Mouse (Mus musculus) monocyte, adult 5-6 weeks (primary cell): ENCODE data around the gene Gad1. TPM values are rescaled to one million over a fixed set of nuclear protein-coding genes. Genes with fewer than 3 reads are reported as not detected.
A peak's percentile ranks its signal among the peaks of the same experiment; 100 is the strongest.

Experiments used
- ATAC-seq: fragments of 153-309, 156-312 bp; replicated peaks from 2 replicates; pipeline ENCODE4 v1.8.0; 2017; ENCODE audit warnings: mild to moderate bottlenecking; ENCODE audit not compliant: low TSS enrichment, insufficient number of reproducible peaks, severe bottlenecking, poor library complexity, low FRiP score
- total RNA-seq: library from RNA; stranded (forward); fragments of 200-1000, 200-491, 200-594 nt; gene quantifications from 3 replicates; pipeline ENCODE4 v1.2.3, GENCODE M21; 2017

Gad1 gene
- total RNA-seq, 1 experiment from 2014 or later, result 0.38 TPM

- no peak for ATAC-seq
Measured at GRCm38 (mm10) chr2:70562981-70563671, 10.3 kb downstream of the Gad1 start.

GRCm38 (mm10) chr2:70563721-70564645 lies 11.1 kb downstream of the Gad1 start:
- ATAC-seq, result no peak

DNA sequence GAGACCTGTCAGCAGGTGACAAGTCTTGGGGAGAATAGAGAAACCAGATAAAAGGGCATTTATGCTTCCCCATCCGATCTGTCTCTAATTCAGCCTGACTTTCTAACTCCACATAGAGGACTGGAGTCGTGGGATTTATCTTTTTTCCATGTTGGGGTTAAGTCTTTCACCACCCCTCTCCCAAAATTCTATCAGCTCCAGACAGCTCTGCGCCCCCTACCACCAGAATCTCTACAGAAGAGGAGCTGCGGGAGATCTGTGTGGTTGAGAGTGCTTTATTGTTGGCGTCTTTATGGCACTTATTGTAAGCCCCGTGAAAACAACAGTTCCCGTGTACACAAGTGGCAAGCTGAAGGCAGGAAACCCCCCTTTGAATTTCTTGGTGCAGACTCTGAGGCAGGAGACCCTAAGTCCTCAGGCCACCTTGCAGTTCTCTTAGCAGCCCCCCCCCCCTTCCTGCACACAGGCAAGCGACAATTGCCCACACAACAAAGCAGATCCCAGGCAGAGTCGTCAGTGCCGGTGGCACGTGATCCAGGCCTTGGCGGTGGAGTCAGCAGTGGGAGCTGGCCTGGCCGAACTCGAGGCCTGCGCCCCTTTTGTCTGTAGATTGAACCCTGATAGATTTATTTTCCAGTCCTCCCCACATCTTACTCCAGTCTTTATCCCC lies 11.9 kb downstream of the Gad1 start:
- no peak for ATAC-seq

- ATAC-seq, result no peak
Measured at GRCm38 (mm10) chr2:70565651-70566602, 13.1 kb downstream of the Gad1 start.

DNA sequence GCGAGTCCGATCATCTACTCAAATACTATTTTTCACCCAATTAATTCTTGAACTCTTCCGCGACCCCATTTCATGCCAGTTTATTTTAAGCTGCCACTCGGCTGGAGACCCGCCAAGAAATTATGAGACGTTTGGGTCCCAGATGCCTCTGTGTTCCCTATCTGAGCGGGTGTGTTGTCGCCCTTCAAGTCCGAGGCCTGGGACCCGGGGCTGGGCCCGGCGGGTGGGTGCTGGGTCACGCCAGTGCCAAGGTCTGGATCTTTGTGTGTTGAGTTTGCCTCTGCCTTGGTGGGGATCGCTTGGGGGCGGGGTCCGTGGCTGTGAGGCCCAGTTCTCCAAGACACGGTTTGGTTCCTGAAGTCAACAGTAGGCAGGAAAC lies 13.7 kb downstream of the Gad1 start:
- ATAC-seq, result no peak

DNA sequence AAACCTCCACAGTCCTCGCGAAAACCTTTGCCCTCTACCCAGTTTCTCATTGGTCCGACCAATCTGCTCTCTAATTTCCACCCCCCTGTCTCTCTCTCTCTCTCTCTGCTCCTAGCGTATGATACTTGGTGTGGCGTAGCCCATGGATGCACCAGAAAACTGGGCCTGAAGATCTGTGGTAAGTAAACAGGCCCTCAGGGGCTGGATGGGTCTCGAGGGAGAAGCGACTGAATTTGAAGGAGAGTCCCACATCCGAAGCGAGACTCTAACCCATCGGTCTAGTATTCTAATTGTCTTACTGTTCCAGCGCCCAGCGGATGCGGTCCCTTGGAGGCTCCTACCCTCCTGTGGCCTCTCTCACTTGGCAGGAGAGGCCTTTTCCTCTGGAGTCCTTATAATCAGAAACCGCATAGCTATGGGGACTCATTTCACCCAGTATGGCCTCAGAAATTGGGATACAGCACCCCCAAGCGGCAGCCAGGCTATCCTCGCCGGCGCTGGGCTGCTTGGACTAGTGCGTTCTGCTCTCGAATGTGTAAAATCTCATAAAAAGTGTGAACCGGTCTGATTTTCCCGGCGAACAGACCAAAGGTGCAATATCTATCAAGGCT lies 14.3 kb downstream of the Gad1 start:
- ATAC-seq, result no peak

DNA sequence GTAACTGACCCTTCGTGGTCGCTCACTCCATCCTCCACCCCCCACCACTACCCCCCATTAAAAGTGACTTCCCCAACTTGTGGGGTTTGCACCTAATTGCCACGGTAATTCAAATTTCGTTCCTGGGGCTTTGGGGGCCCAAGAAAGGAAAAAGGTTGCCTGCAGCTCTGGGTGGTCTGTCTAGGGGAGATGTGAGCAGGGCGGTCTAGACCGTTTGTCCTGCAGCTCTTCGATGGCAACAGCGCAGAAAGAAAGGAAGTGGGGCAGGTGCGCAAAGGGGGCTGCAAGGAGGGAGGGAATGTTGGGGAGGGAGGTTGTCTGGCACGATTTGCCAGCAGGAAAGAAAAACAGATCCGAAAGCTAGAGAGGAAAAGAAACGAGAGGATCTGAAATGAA lies 14.8 kb downstream of the Gad1 start:
- no peak for ATAC-seq

DNA sequence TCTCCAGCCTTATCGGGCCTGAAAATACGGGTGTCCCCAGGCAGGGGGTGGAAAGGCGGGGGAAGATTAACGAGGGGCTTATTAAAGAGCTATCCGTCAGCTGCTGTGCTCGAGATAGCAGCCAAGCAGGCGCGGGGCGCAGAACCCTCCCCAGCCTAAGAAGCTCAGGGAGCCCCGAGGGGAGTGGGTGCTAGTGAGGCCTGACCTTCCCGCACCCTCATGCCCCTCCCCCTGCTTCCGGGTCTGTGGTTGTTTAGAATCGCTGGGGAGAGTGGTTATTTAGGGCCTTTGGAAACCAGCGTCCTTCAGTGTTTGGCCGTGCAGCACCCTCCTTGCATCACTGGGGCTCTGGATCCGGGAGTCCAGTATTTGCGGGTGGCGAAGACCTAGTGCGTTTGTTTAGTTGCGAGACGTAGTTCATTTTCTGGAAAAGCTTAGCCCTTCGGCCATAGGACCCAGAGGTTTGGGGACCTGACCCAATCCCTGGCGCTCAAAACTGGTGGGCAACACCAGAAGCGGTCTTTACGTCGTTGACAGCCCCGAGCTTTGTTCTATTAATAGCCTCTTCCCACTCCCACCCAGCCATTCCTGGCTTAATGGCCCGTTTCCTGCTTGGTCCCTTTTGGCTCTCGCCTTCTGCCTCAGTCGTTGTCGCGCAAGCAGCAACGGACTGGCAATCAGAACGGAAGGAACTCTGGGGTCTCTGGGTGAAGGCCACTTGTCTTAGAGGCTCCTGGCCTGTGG lies 15.5 kb downstream of the Gad1 start:
- no peak for ATAC-seq

DNA sequence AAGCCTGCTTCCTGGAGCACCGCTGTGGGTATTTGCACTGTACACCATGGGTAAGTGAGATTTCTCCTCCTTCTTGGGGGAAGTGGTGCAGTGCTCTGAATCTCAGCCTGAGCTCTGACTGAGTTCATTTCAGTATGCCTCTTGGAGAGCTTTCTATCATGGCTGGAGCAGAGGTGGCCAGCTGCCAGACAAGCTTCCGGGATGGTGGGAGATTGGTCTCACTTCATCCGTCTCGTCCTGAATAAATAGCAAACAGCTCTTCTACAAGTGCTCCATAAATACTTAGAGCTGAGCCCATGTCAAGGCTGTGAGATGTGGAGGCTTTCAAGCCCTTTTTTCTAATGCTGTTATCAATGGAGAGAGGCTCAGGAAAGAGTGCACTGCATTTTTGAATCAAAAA lies 18.8 kb downstream of the Gad1 start:
- ATAC-seq, result no peak

- no peak for ATAC-seq
Measured at GRCm38 (mm10) chr2:70572251-70572650, 19.4 kb downstream of the Gad1 start.

GRCm38 (mm10) chr2:70573544-70574210 lies 20.8 kb downstream of the Gad1 start:
- ATAC-seq, result no peak

DNA sequence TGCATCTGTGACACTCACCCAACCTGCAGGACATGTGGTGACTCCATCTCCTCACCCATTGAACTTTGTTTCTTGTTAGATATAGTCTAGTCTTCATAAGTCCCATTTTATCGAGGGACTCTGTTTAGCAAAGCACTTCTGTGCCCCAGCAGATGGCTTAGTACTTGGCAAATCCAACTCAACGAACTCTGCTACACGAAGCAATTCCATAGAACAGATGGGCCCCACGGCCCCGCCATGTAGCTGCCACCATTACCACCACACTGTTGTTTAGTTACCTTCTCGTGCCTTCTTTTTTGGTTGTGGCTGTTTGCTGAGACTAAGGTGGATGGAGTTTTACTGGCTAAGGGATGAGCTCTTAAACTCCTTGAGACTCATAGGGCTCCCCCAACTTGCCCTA lies 35.3 kb downstream of the Gad1 start:
- ATAC-seq, result no peak

GRCm38 (mm10) chr2:70592432-70592831 lies 39.6 kb downstream of the Gad1 start:
- no peak for ATAC-seq

- no peak for ATAC-seq
Measured at GRCm38 (mm10) chr2:70593670-70594069, 40.8 kb downstream of the Gad1 start.

DNA sequence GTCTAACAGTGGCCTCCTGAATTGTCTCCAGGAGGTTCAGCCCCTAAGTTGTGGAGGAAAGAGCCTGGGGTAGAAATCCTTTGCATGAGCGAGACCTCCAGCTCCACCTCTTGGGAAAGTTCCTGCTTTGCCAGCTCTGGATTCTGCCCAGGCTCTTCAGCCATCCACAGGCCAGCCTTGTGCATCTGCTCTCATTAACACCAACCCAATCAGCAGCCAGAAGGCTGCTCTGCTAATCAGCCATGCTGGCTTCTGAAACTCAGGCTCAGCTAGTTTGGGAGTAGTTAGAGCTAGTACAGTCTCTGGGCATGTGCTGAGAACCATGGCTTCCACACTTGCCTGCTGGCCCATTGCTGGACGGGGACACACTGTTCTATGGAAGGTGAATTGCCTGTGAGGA lies 43.0 kb downstream of the Gad1 start:
- no peak for ATAC-seq

DNA sequence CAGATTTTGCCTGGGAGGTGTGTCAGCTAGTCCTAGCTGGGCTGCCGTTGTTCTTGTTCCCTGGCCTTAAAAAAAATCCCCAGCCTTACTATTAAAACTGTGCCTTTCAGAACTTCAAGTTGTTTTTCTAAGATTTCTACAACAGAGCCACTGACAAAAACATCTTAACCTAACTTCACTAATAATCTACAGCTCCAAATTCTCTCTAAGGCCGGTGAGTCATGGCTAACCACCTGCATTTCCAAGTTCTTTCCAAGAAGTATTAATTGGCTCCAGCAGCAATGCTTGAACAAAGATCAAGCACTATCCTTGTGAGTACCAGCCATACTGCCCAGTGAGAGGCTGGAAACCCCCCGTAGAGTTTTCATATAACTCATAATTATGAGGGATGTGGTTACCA lies 56.9 kb downstream of the Gad1 start:
- ATAC-seq, result no peak

GRCm38 (mm10) chr2:70614745-70615351 lies 62.0 kb downstream of the Gad1 start:
- peak; percentile 75 for ATAC-seq
